Mouse (Mus musculus) kidney, adult 2 months (tissue): ENCODE results near the gene Herc2.

Experiments
- CTCF ChIP-seq: fragments of 200-500 bp; conservative IDR thresholded peaks from 2 replicates; pipeline ENCODE4 v1.5.1; 2011; ENCODE audit warnings: low read depth, mild to moderate bottlenecking, control low read depth, low read length, moderate library complexity, mixed read lengths; ENCODE audit not compliant: insufficient read depth, insufficient read length
- POLR2A ChIP-seq: fragments of 200-500 bp; IDR thresholded peaks from one replicate; pipeline ENCODE4 v1.6.1; 2011; ENCODE audit warnings: low read depth, low read length, control low read depth

- TF ChIP-seq CTCF (no peak), POLR2A (no peak)
Observed at GRCm38 (mm10) chr7:56204877-56205276, 154.9 kb downstream of the Herc2 start.
